Mouse (Mus musculus) C2C12 (cell line): ENCODE measurements around the gene Gxylt1. TPM values are rescaled to one million over a fixed set of nuclear protein-coding genes. Genes with fewer than 3 reads are reported as not detected.

ENCODE experiments used
- H3K27me3 ChIP-seq: one replicate; pipeline ENCODE4 v1.6.1; 2011; ENCODE audit not compliant: control insufficient read depth, insufficient read depth, insufficient read length
- H3K36me3 ChIP-seq: one replicate; pipeline ENCODE4 v1.6.1; 2011; ENCODE audit not compliant: control insufficient read depth, insufficient read depth
- H3K4me3 ChIP-seq: one replicate; pipeline ENCODE4 v1.5.1; 2011; ENCODE audit warnings: mild to moderate bottlenecking, control low read depth; ENCODE audit not compliant: poor library complexity, insufficient read depth, severe bottlenecking
- H3K79me2 ChIP-seq: one replicate; pipeline ENCODE4 v1.6.1; 2011; ENCODE audit not compliant: control insufficient read depth, insufficient read depth
- H3K79me3 ChIP-seq: one replicate; pipeline ENCODE4 v1.6.1; 2011; ENCODE audit warnings: low read depth, control low read depth
- H3ac ChIP-seq: one replicate; pipeline ENCODE3; 2011; ENCODE audit warnings: low read depth; ENCODE audit not compliant: control insufficient read depth, insufficient read length
- CEBPB ChIP-seq: IDR thresholded peaks from one replicate; pipeline ENCODE4 v1.6.1; 2011; ENCODE audit warnings: low read depth, mild to moderate bottlenecking, control low read depth, moderate library complexity
- CTCF ChIP-seq: IDR thresholded peaks from one replicate; pipeline ENCODE4 v1.5.1; 2011; ENCODE audit not compliant: control insufficient read depth, insufficient read depth, insufficient read length
- FOSL1 ChIP-seq: IDR thresholded peaks from one replicate; pipeline ENCODE4 v1.8.0; 2011; ENCODE audit warnings: mild to moderate bottlenecking, low read length; ENCODE audit not compliant: poor library complexity, insufficient read depth, severe bottlenecking
- MAX ChIP-seq: IDR thresholded peaks from one replicate; pipeline ENCODE4 v1.6.1; 2011; ENCODE audit warnings: mild to moderate bottlenecking, control low read depth
- MYOD1 ChIP-seq: IDR thresholded peaks from one replicate; pipeline ENCODE4 v1.6.1; 2011; ENCODE audit warnings: low read depth; ENCODE audit not compliant: control insufficient read depth, insufficient read length
- MYOG ChIP-seq: IDR thresholded peaks from one replicate; pipeline ENCODE4 v1.6.1; 2011; ENCODE audit not compliant: control insufficient read depth, insufficient read length; ENCODE audit errors: extremely low read depth
- USF1 ChIP-seq: IDR thresholded peaks from one replicate; pipeline ENCODE4 v1.6.1; 2011; ENCODE audit warnings: low read depth, mild to moderate bottlenecking, control low read depth, moderate library complexity
- polyA plus RNA-seq: library from polyadenylated mRNA; unstranded; fragments of >200 nt; fragmentation: generic; extraction: Trizol; gene quantifications from one replicate; pipeline ENCODE4 v1.2.1, GENCODE M21; 2012; ENCODE audit warnings: missing spikeins

Gene Gxylt1
- polyA plus RNA-seq, 1 experiment = 7.7 TPM

- Histone ChIP-seq H3ac (no peak overlapping the region), H3K27me3 (no peaks in the 10 kb centered on the region), H3K79me3 (peaks cover 54% of the 10 kb centered on the region), H3K79me2 (peaks cover 72% of the 10 kb centered on the region), H3K36me3 (peaks cover 46% of the 10 kb centered on the region), H3K4me3 (no peak overlapping the region)
- TF ChIP-seq FOSL1 = no peak
- no peak for TF ChIP-seq CEBPB
- no peak for TF ChIP-seq MYOD1
- TF ChIP-seq MYOG = no peak
- no peak for TF ChIP-seq USF1
- no peak for TF ChIP-seq CTCF
- no peak for TF ChIP-seq MAX
Measured at GRCm38 (mm10) chr15:93262274-93262673, 12.7 kb downstream of the Gxylt1 start.

GRCm38 (mm10) chr15:93259933-93260332 lies 15.0 kb downstream of the Gxylt1 start:
- TF ChIP-seq CTCF = no peak
- TF ChIP-seq MYOG = no peak
- no peak for TF ChIP-seq MAX
- no peak for TF ChIP-seq USF1
- TF ChIP-seq FOSL1 = no peak
- TF ChIP-seq CEBPB = no peak
- TF ChIP-seq MYOD1 = no peak
- Histone ChIP-seq H3K79me2 (peaks cover 48% of the 10 kb centered on the region), H3K27me3 (no peaks in the 10 kb centered on the region), H3ac (no peak overlapping the region), H3K4me3 (no peak overlapping the region), H3K36me3 (peaks cover 62% of the 10 kb centered on the region), H3K79me3 (peaks cover 36% of the 10 kb centered on the region)

- Histone ChIP-seq H3K27me3 (no peaks in the 10 kb centered on the region), H3ac (no peak overlapping the region), H3K36me3 (peaks cover 91% of the 10 kb centered on the region), H3K79me3 (peaks cover 1% of the 10 kb centered on the region), H3K79me2 (peaks cover 4% of the 10 kb centered on the region), H3K4me3 (no peak overlapping the region)
- no peak for TF ChIP-seq USF1
- no peak for TF ChIP-seq MYOD1
- no peak for TF ChIP-seq MYOG
- TF ChIP-seq FOSL1 = no peak
- no peak for TF ChIP-seq CTCF
- no peak for TF ChIP-seq MAX
- no peak for TF ChIP-seq CEBPB
Measured at GRCm38 (mm10) chr15:93255295-93255694, 19.7 kb downstream of the Gxylt1 start.

- no peak overlapping the region for H3K4me3 ChIP-seq
- H3ac ChIP-seq = no peak overlapping the region
- H3K27me3 ChIP-seq = no peaks in the 10 kb centered on the region
- TF ChIP-seq USF1 (no peak), FOSL1 (no peak), CEBPB (no peak), CTCF (no peak), MYOG (no peak), MAX (no peak), MYOD1 (no peak)
- H3K36me3 ChIP-seq = peaks cover 88% of the 10 kb centered on the region
- H3K79me2 ChIP-seq = no peaks in the 10 kb centered on the region
- peaks cover 1% of the 10 kb centered on the region for H3K79me3 ChIP-seq
Measured at GRCm38 (mm10) chr15:93253172-93253571, 21.8 kb downstream of the Gxylt1 start.

- TF ChIP-seq FOSL1 (no peak), CEBPB (no peak), MYOD1 (no peak), MAX (no peak), MYOG (no peak), USF1 (no peak), CTCF (no peak)
- H3K79me3 ChIP-seq = peaks cover 1% of the 10 kb centered on the region
Measured at GRCm38 (mm10) chr15:93252396-93252795, 22.6 kb downstream of the Gxylt1 start.

GRCm38 (mm10) chr15:93251553-93252250 lies 23.3 kb downstream of the Gxylt1 start:
- no peak for TF ChIP-seq FOSL1
- TF ChIP-seq CTCF = no peak
- TF ChIP-seq USF1 = no peak
- TF ChIP-seq MYOD1 = no peak
- no peak for TF ChIP-seq MYOG
- TF ChIP-seq MAX = no peak
- TF ChIP-seq CEBPB = no peak
- peaks cover 1% of the 10 kb centered on the region for H3K79me3 ChIP-seq
- no peaks in the 10 kb centered on the region for H3K27me3 ChIP-seq
- H3ac ChIP-seq = no peak overlapping the region
- peaks cover 88% of the 10 kb centered on the region for H3K36me3 ChIP-seq
- no peak overlapping the region for H3K4me3 ChIP-seq
- no peaks in the 10 kb centered on the region for H3K79me2 ChIP-seq

More at GRCm38 (mm10) chr15:93252396-93252795, 22.6 kb downstream of the Gxylt1 start:
- Histone ChIP-seq H3K27me3 (no peaks in the 10 kb centered on the region), H3K79me2 (no peaks in the 10 kb centered on the region), H3ac (no peak overlapping the region), H3K36me3 (peaks cover 88% of the 10 kb centered on the region), H3K4me3 (no peak overlapping the region)
